Mouse (Mus musculus) bone marrow macrophage, adult 2 months (primary cell): ENCODE measurements around the gene Sh3bp1.

ENCODE experiments used
- CTCF ChIP-seq: IDR thresholded peaks from 2 replicates; pipeline ENCODE4 v1.5.1; 2012; ENCODE audit warnings: low read depth, mild to moderate bottlenecking, low read length, moderate library complexity
- POLR2A ChIP-seq: IDR thresholded peaks from 2 replicates; pipeline ENCODE4 v1.6.1; 2012; ENCODE audit warnings: mild to moderate bottlenecking, low read depth, low read length, borderline replicate concordance

DNA sequence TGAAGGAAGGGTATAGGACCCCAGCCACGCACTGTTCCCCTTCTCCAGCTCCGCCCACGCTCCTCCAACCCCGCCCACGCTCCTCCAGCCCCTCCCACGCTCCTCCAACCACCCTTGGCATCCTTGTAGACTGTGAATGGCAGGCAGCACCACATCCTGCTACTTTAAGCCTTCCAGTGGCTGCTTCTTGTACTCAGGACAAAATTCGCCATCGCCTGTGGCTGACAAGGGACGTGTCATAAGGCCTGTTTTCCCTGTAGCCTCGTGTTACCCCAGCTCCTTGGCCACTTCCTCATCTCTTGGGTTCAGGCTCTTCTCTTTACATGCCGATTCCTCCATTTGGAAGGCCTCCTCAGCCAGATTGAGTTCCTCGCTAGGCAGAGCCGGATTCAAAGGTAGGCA, 35.7 kb upstream of the Sh3bp1 start:
- TF ChIP-seq CTCF (no peak), POLR2A (no peak)
